Mouse (Mus musculus): ENCODE measurements around the gene Aff4.

DNA sequence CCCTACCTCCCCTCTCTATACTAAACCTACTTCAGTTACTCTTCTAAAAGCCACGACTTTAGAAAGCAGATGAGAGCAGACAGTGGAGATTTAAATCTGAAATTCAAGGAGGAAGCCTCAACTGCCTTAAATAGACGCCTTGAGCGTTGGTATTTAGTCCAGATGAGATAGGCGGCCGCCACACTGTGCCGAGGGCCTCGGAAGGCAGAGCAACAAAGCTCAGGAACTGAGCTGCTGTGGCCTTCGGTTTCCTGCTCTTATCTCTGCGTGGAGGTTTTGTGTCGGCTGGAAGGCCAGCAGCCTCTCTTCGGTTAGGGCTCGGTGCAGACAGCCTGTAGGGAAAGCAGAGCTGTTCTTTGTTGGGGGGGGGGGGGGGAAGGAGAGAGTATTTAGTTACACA is 91.3 kb downstream of the Aff4 start:
- TF ChIP-seq CTCF (IDR thresholded peaks at IDR 0.05; ENCODE audit: low read depth, low read length) (no peak), POLR2A (IDR thresholded peaks at IDR 0.05; ENCODE audit: borderline replicate concordance, low read depth, low read length) (no peak)

All from bone marrow macrophage, adult 2 months (primary cell).